Mouse (Mus musculus): ENCODE measurements at regions not wholly inside any gene's neighbourhood (a gene's known extent, or its start where the extent isn't known, plus 50 kb on each side); places are given as distances from the start of the nearest gene placed in this dataset.

DNA sequence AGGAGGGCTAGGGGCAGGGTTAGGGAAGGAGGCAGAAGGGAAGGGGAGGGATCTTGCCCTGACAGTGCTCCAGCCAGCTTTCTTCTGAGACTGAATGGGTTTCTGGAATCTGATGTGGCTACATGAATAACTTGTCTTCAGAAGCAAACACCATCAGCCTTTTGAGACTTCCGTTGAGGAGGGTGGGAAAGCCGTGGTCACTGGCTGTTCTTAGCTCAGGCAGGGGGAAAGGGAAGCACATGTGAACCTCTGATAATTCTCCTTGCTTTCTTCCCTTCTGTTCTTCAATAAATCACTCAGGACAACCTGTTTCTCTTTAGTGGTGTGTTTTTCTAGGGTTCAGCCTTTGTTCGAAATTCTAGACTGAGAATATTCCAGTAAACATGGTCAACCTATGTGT is 148.9 kb downstream of the Bcl11a start:
- Histone ChIP-seq H3K36me3 (no peaks in the 10 kb centered on the region), H3K4me1 (no peaks in the 10 kb centered on the region), H3K27me3 (no peaks in the 10 kb centered on the region), H3K9ac (no peak overlapping the region), H3K9me3 (no peaks in the 10 kb centered on the region), H3K4me2 (no peak overlapping the region), H3K4me3 (no peak overlapping the region), H3K27ac (no peak overlapping the region)
- ATAC-seq (ENCODE audit: insufficient number of reproducible peaks, insufficient read depth, low FRiP score, low TSS enrichment, low read depth) = no peak
- 75% methylated on average over 3 of the region's 3 CpGs for WGBS

DNA sequence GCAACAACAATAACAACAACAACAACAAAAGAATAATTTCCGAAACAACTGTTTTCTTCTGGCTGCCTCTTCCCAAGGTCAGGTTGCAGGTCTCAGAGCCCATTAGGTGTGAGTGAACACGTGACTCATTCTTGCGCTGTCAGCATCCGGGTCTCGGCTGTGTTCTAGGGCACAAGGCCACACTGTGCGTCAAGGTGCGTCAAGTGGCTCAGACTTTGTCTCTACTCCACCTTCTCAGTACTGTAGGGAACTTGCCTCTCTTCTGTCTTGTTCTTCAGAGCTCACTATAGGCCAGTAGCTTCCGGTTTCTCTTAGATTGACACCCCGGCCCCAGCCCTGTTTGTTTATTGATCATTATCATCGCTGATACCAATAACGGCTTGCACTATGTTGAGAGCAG is 155.5 kb downstream of the Bcl11a start:
- WGBS = 75% methylated on average over 11 of the region's 11 CpGs

DNA sequence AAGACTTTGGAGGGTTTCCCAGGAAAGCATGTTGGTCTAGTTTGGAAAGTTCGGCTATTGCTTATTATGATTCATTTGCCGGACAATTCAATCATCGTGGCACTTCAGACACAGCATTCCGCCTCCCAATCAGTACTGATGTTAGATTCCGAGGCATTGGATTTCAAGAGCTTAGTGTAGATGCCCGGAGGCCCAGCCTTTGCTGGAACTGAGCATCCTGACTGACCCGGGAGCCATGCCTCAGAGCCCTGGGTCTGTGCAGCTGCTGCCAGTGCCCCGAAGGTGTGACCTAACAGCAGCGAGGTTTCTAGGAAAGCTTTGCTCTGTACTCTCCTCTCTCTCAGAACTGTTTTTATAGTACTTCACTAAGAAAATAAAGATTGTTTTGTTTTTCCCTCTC is 156.0 kb downstream of the Bcl11a start:
- no peaks in the 10 kb centered on the region for H3K36me3 ChIP-seq
- H3K9ac ChIP-seq = no peak overlapping the region
- no peak overlapping the region for H3K4me2 ChIP-seq
- peaks cover 16% of the 10 kb centered on the region for H3K4me1 ChIP-seq
- no peak overlapping the region for H3K4me3 ChIP-seq
- no peaks in the 10 kb centered on the region for H3K9me3 ChIP-seq
- ATAC-seq (ENCODE audit: insufficient number of reproducible peaks, insufficient read depth, low FRiP score, low TSS enrichment, low read depth) = no peak
- H3K27ac ChIP-seq = no peak overlapping the region
- 12% methylated on average over 9 of the region's 9 CpGs for WGBS
- H3K27me3 ChIP-seq = no peaks in the 10 kb centered on the region

More for the DNA sequence above, 155.5 kb downstream of the Bcl11a start:
- Histone ChIP-seq H3K27me3 (no peaks in the 10 kb centered on the region), H3K36me3 (no peaks in the 10 kb centered on the region), H3K4me1 (peaks cover 16% of the 10 kb centered on the region), H3K9ac (no peak overlapping the region), H3K4me3 (no peak overlapping the region), H3K9me3 (no peaks in the 10 kb centered on the region), H3K27ac (no peak overlapping the region), H3K4me2 (no peak overlapping the region)
- ATAC-seq (ENCODE audit: insufficient number of reproducible peaks, insufficient read depth, low FRiP score, low TSS enrichment, low read depth) = no peak

DNA sequence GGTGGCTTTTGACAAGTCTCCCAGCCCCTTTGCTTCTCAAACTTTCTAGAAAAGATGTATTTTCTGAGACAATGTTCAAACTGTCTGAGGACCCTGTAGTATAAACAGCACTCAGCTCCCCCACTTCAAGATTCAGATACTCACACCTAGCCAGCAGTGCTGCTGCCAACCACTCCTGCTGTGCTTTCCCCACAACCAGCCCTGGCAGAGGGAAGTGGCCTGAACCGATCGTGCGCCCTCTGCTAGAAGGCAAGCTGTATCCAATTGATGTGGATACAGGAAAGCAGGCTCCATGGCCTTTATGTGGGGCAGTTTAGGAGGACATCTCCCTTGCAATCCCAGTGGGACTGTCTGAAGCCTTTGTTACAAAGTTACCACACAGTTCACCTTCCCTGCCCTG is 156.6 kb downstream of the Bcl11a start:
- no peaks in the 10 kb centered on the region for H3K9me3 ChIP-seq
- no peaks in the 10 kb centered on the region for H3K36me3 ChIP-seq
- no peak overlapping the region for H3K9ac ChIP-seq
- 41% methylated on average over 3 of the region's 3 CpGs for WGBS
- H3K27me3 ChIP-seq = no peaks in the 10 kb centered on the region
- no peak overlapping the region for H3K4me3 ChIP-seq
- ATAC-seq (ENCODE audit: insufficient number of reproducible peaks, insufficient read depth, low FRiP score, low TSS enrichment, low read depth) = no peak
- peaks cover 16% of the 10 kb centered on the region for H3K4me1 ChIP-seq
- no peak overlapping the region for H3K27ac ChIP-seq
- no peak overlapping the region for H3K4me2 ChIP-seq

DNA sequence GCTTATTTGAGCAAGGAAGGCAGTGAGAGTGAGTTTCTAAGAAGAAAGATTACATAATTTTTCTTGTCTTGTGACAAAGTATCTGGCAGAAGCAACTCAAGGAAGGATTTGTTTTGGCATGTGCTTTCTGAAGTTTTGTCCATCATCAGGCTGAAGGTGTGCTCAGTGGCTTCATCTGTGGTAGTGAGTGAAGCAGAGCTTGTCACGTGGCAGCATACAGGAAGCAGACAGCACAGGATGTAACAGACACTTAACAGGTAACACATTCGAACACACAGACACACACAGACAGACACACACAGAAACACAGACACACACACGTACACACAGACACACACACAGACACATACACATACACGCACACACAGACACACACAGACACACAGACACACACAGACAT is 157.5 kb downstream of the Bcl11a start:
- H3K27me3 ChIP-seq = no peaks in the 10 kb centered on the region
- no peak for ATAC-seq (ENCODE audit: insufficient number of reproducible peaks, insufficient read depth, low FRiP score, low TSS enrichment, low read depth)
- no peak overlapping the region for H3K4me2 ChIP-seq
- H3K36me3 ChIP-seq = no peaks in the 10 kb centered on the region
- H3K9ac ChIP-seq = no peak overlapping the region
- 70% methylated on average over 4 of the region's 4 CpGs for WGBS
- H3K4me3 ChIP-seq = no peak overlapping the region
- H3K4me1 ChIP-seq = peaks cover 16% of the 10 kb centered on the region
- H3K9me3 ChIP-seq = no peaks in the 10 kb centered on the region
- H3K27ac ChIP-seq = no peak overlapping the region

DNA sequence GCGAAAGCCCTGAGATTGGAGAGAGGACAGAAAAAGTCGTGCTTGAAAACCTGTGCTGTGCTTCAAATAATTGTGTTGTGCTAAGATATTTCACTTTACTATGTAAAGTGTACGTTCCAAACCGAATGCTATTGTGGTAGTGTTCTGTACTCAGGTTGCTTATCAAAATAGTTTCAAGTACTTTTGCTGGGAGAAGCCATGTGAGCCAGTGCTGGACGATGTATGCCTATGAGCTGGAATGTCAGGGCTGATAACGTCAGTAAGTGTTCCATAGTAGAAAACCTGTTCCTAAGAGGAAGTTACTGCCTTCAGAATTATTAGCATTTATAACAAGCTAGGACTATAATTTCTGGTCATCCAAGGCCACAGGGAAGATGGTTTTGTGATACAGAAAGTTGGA is 161.8 kb downstream of the Bcl11a start:
- Histone ChIP-seq H3K4me1 (peaks cover 8% of the 10 kb centered on the region), H3K9me3 (no peaks in the 10 kb centered on the region)
- 83% methylated on average over 6 of the region's 6 CpGs for WGBS

DNA sequence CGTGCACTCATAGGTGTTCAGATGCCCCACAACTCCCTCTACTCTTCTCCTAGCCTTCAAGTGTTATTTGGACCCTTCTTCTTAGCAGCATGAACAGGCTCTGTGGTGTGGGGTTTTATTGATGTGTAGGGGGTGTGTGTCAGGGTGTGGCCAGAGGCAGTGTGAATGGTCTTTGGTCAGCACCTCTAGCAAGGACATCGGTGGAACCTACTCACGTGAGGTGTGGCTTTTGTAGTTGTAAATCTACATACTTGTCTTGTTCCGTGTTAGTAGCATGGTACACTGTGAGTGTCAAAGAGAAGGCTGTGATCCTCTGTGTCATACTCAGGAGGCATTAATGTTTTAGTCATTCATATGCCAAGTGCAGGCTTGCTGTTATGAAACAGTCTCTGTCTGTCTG is 164.2 kb downstream of the Bcl11a start:
- no peaks in the 10 kb centered on the region for H3K9me3 ChIP-seq
- H3K27me3 ChIP-seq = no peaks in the 10 kb centered on the region
- no peak for ATAC-seq (ENCODE audit: insufficient number of reproducible peaks, insufficient read depth, low FRiP score, low TSS enrichment, low read depth)
- H3K4me1 ChIP-seq = 0 out of 2 replicates have a peak, but pooled peaks cover 5% of the 10 kb centered on the region
- no peak overlapping the region for H3K4me3 ChIP-seq
- H3K9ac ChIP-seq = no peak overlapping the region
- 83% methylated on average over 4 of the region's 4 CpGs for WGBS
- H3K27ac ChIP-seq = no peak overlapping the region
- H3K4me2 ChIP-seq = no peak overlapping the region
- H3K36me3 ChIP-seq = no peaks in the 10 kb centered on the region

More for the DNA sequence above, 161.8 kb downstream of the Bcl11a start:
- Histone ChIP-seq H3K9ac (no peak overlapping the region), H3K4me2 (no peak overlapping the region), H3K27me3 (no peaks in the 10 kb centered on the region), H3K4me3 (no peak overlapping the region), H3K36me3 (no peaks in the 10 kb centered on the region), H3K27ac (no peak overlapping the region)
- no peak for ATAC-seq (ENCODE audit: insufficient number of reproducible peaks, insufficient read depth, low FRiP score, low TSS enrichment, low read depth)

DNA sequence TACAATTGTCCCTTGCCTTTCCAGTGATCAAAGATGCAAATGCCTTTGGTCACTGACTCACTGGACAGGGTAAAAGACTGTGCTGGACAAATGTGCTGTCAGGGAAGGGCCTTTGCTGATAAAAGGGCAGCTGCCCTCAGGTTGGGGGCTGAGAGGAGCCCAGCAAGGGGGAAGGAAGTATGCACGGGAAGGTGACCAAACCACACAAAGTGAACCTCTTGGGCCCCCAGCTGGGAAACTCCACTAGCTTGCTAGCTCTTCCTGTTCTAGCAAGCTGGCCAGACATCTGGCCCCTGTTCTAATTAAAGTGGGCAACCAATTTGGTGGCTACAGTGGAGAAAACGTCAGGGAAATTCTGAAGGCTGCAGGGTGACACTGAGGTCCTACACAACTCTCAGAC is 165.0 kb downstream of the Bcl11a start:
- no peak overlapping the region for H3K9ac ChIP-seq
- H3K4me1 ChIP-seq = 0 out of 2 replicates have a peak, but pooled peaks cover 5% of the 10 kb centered on the region
- no peaks in the 10 kb centered on the region for H3K9me3 ChIP-seq
- no peak overlapping the region for H3K4me3 ChIP-seq
- 20% methylated on average over 2 of the region's 2 CpGs for WGBS
- H3K36me3 ChIP-seq = no peaks in the 10 kb centered on the region
- no peak for ATAC-seq (ENCODE audit: insufficient number of reproducible peaks, insufficient read depth, low FRiP score, low TSS enrichment, low read depth)
- H3K4me2 ChIP-seq = no peak overlapping the region
- no peak overlapping the region for H3K27ac ChIP-seq
- no peaks in the 10 kb centered on the region for H3K27me3 ChIP-seq

DNA sequence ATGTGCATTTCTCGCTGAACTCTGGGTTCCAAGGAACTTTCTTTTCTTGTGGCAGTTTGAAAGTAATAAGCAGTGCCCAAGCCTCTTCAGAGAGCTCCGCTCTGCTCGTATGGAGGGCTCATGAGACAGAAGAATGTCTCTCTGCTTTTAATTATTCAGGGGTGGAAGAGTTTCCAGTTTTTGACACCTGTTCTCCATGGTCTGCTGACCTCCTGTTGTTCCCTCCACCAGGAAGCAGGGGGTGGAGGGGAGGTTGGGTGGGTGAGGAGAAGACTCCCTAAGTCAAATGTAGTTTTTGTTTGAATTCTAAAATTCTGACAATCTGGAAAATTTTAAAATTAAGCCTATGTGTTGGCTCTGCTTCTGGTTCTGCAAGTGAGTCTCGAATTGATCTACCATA is 167.5 kb downstream of the Bcl11a start:
- Histone ChIP-seq H3K4me2 (no peak overlapping the region), H3K36me3 (no peaks in the 10 kb centered on the region), H3K27me3 (no peaks in the 10 kb centered on the region), H3K9ac (no peak overlapping the region), H3K9me3 (no peaks in the 10 kb centered on the region), H3K4me3 (no peak overlapping the region), H3K27ac (no peak overlapping the region), H3K4me1 (0 out of 2 replicates have a peak, but pooled peaks cover 9% of the 10 kb centered on the region)
- WGBS = 67% methylated on average over 4 of the region's 4 CpGs
- no peak for ATAC-seq (ENCODE audit: insufficient number of reproducible peaks, insufficient read depth, low FRiP score, low TSS enrichment, low read depth)

DNA sequence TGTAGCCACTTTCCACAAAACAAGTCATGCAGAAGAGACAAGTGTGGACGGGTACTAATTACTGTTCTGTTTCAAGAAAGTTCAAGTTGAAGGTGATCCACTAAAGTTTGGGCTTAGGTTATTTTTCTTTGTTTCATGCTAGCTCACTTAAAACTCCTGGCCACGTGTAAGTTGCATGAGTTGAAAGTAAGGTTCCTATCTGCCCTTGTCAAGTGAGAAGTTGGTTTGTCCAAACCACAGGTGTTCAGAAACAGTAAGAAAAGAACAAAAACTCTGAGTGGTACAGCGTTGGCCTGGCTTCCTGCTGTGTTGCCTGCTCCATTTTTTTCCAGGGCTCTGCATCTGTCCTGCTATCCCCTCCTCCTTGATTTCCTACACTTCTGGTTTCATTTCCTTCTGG is 168.5 kb downstream of the Bcl11a start:
- Histone ChIP-seq H3K9me3 (no peaks in the 10 kb centered on the region), H3K9ac (no peak overlapping the region), H3K36me3 (no peaks in the 10 kb centered on the region), H3K4me3 (no peak overlapping the region), H3K27ac (no peak overlapping the region), H3K4me1 (0 out of 2 replicates have a peak, but pooled peaks cover 10% of the 10 kb centered on the region), H3K4me2 (no peak overlapping the region), H3K27me3 (no peaks in the 10 kb centered on the region)
- 72% methylated on average over 3 of the region's 3 CpGs for WGBS
- no peak for ATAC-seq (ENCODE audit: insufficient number of reproducible peaks, insufficient read depth, low FRiP score, low TSS enrichment, low read depth)

DNA sequence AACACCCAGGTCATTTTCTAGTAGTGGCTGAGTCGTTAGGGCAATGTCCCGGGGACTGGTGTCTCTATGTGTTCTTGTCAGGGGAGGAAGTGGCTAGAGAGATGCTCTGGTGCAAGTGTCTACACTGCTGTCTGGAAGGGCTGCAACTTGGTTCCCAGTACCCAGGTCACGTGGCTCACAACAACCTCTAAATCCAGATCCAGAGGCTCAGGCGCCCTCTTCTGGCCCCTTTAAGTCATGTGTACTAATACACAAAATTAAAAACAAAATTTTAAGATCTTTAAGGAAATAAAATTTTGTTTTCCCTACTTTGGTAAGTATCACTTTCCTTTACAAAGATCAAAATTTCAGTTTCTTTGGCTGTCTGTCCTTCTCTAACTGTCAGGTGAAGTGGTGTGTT is 169.4 kb downstream of the Bcl11a start:
- Histone ChIP-seq H3K4me2 (no peak overlapping the region), H3K4me1 (0 out of 2 replicates have a peak, but pooled peaks cover 10% of the 10 kb centered on the region), H3K4me3 (no peak overlapping the region), H3K27ac (no peak overlapping the region), H3K9me3 (no peaks in the 10 kb centered on the region), H3K36me3 (no peaks in the 10 kb centered on the region), H3K27me3 (no peaks in the 10 kb centered on the region), H3K9ac (no peak overlapping the region)
- 95% methylated on average over 4 of the region's 4 CpGs for WGBS
- ATAC-seq (ENCODE audit: insufficient number of reproducible peaks, insufficient read depth, low FRiP score, low TSS enrichment, low read depth) = no peak

DNA sequence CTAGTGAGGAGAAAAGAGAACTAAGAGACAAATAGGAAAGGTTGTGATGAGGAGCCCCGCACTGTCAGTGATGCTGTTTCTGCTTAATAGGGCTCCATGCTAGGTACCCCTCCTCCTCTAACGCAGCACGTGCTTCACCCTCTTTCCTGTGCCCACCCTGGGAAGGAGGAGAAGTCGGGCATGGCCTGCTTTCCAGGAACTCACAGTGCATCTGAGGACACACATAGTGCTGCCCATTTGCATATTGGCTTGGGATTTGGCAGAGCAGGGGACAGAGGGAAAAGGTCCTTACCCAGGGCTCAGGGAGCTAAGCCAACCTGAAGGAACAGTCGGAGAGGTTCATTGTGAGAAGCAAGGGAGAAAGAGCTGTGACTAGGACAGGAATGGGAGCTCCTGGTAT is 173.7 kb downstream of the Bcl11a start:
- no peaks in the 10 kb centered on the region for H3K27me3 ChIP-seq
- no peaks in the 10 kb centered on the region for H3K36me3 ChIP-seq
- H3K9ac ChIP-seq = no peak overlapping the region
- 0 out of 2 replicates have a peak, but pooled peaks cover 5% of the 10 kb centered on the region for H3K4me1 ChIP-seq
- WGBS = 64% methylated on average over 5 of the region's 5 CpGs
- no peak for ATAC-seq (ENCODE audit: insufficient number of reproducible peaks, insufficient read depth, low FRiP score, low TSS enrichment, low read depth)
- H3K4me3 ChIP-seq = no peak overlapping the region
- H3K27ac ChIP-seq = no peak overlapping the region
- H3K9me3 ChIP-seq = no peaks in the 10 kb centered on the region
- H3K4me2 ChIP-seq = no peak overlapping the region
